Mouse (Mus musculus) neural tube, embryonic 11.5 days (tissue): ENCODE measurements around the gene Ttll3. TPM values are rescaled to one million over a fixed set of nuclear protein-coding genes. Genes with fewer than 3 reads are reported as not detected.

ENCODE experiments used
- ATAC-seq: fragments of 200-750 bp; cut with Nextera tagmentation; 2 replicates; pipeline ENCODE4 v1.8.0; 2017; ENCODE audit warnings: moderate number of reproducible peaks, mild to moderate bottlenecking, moderate TSS enrichment, moderate library complexity; ENCODE audit not compliant: insufficient read depth, low FRiP score, low TSS enrichment
- DNase-seq: peaks from one replicate; pipeline ENCODE4 v3.0.0-alpha.2; 2015; ENCODE audit warnings: low spot score
- H3K27ac ChIP-seq: fragments of 300-500 bp; sonication (generic); 2 replicates; pipeline ENCODE4 v1.5.1; 2014; ENCODE audit warnings: low read depth, mild to moderate bottlenecking, low read length
- H3K27me3 ChIP-seq: fragments of 300-500 bp; sonication (generic); 2 replicates; pipeline ENCODE4 v1.6.1; 2014; ENCODE audit warnings: mild to moderate bottlenecking, low read length, mixed read lengths; ENCODE audit not compliant: control insufficient read depth, insufficient read depth
- H3K36me3 ChIP-seq: fragments of 300-500 bp; sonication (generic); 2 replicates; pipeline ENCODE4 v1.6.1; 2014; ENCODE audit warnings: mild to moderate bottlenecking, low read length, moderate library complexity, mixed read lengths; ENCODE audit not compliant: control insufficient read depth, insufficient read depth
- H3K4me1 ChIP-seq: fragments of 300-500 bp; sonication (generic); 2 replicates; pipeline ENCODE4 v1.6.1; 2014; ENCODE audit warnings: low read length, mixed read lengths; ENCODE audit not compliant: control insufficient read depth, insufficient read depth
- H3K4me2 ChIP-seq: fragments of 300-500 bp; sonication (generic); 2 replicates; pipeline ENCODE4 v1.6.1; 2014; ENCODE audit warnings: low read depth, mild to moderate bottlenecking, moderate library complexity
- H3K4me3 ChIP-seq: fragments of 300-500 bp; sonication (generic); 2 replicates; pipeline ENCODE4 v1.5.1; 2014; ENCODE audit warnings: low read depth, low read length
- H3K9ac ChIP-seq: fragments of 300-500 bp; sonication (generic); 2 replicates; pipeline ENCODE4 v1.6.1; 2014; ENCODE audit warnings: mild to moderate bottlenecking, low read length
- H3K9me3 ChIP-seq: fragments of 300-500 bp; sonication (generic); 2 replicates; pipeline ENCODE4 v1.6.1; 2016; ENCODE audit warnings: low read length; ENCODE audit not compliant: control insufficient read depth
- WGBS: fragments of 180-500 bp; shearing (Covaris S2); extraction: QIAGEN DNeasy Blood & Tissue Kit; methylation state at CpG from one replicate; pipeline ENCODE4 v1.1.7; 2014; 5-methylcytosine and 5-hydroxymethylcytosine counted together
- polyA plus RNA-seq: library from polyadenylated mRNA; unstranded; fragments of >200 nt; fragmentation: Nextera tagmentation; extraction: Ambion mirVana; gene quantifications from 2 replicates; pipeline ENCODE4 v1.2.1, GENCODE M21; 2014

Ttll3 gene
- polyA plus RNA-seq, 1 experiment from 2014 or later = 3.4 TPM

DNA sequence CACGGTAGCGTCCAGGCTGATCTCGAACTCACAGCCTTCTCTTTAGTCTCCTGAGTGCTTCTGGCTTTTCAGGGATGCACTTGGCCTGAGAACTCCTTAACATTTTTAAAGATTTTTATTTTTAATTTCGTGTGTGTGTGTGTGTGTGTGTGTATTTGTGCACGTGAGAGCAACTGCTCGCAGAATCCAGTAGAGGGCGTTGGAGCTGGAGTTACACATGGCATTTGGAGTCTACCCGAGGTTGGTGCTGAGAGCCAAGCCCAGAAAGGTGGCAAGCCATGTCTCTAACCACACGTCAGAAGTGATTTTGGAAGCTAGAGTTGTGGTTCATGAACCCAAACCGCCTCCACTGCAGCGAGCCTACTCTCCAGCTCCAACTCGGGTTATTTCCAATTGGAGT is 54.0 kb downstream of the Ttll3 start:
- Histone ChIP-seq H3K4me1 (peaks cover 5% of the 10 kb centered on the region; the same call in 1 of the 2 replicates), H3K36me3 (peaks cover 10% of the 10 kb centered on the region), H3K9me3 (no peaks in the 10 kb centered on the region), H3K4me2 (peak overlapping the region; percentile 81), H3K27ac (no peak overlapping the region), H3K27me3 (no peaks in the 10 kb centered on the region), H3K9ac (peak overlapping the region; percentile 84), H3K4me3 (peak overlapping the region; percentile 81)
- 49% methylated on average over 12 of the region's 12 CpGs for WGBS
- no peak for ATAC-seq
- DNase-seq = no peak

GRCm38 (mm10) chr6:113444207-113444965 is 55.3 kb downstream of the Ttll3 start:
- DNase-seq = no peak
- H3K27me3 ChIP-seq = no peaks in the 10 kb centered on the region
- H3K9ac ChIP-seq = no peak overlapping the region
- H3K4me3 ChIP-seq = no peak overlapping the region
- H3K4me1 ChIP-seq = peaks cover 5% of the 10 kb centered on the region; the same call in 1 of the 2 replicates
- no peak overlapping the region for H3K4me2 ChIP-seq
- no peak for ATAC-seq
- WGBS = 92% methylated on average over 7 of the region's 8 CpGs
- H3K27ac ChIP-seq = no peak overlapping the region
- H3K9me3 ChIP-seq = no peaks in the 10 kb centered on the region
- peaks cover 13% of the 10 kb centered on the region for H3K36me3 ChIP-seq

DNA sequence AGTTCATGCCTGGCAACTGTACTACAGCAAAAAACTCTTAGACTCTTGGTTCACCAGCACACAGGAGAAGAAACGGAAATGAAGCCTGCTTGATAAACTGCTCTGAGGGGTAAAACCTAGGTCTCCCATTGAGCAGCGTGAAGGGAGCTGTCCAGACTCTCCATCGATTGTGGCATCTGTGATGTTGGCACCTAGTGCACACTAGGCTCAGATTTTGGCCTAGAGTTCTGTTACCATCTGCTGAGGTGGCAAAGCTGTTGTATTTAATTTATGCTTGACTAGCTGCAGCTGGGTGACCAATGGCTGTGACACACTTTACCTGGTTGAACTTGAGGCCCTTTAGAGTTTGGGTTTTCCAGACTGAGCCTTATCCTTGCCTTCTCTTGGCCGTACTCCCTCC is 58.6 kb downstream of the Ttll3 start:
- H3K9me3 ChIP-seq = no peaks in the 10 kb centered on the region
- 93% methylated on average over 4 of the region's 4 CpGs for WGBS
- no peak for DNase-seq

DNA sequence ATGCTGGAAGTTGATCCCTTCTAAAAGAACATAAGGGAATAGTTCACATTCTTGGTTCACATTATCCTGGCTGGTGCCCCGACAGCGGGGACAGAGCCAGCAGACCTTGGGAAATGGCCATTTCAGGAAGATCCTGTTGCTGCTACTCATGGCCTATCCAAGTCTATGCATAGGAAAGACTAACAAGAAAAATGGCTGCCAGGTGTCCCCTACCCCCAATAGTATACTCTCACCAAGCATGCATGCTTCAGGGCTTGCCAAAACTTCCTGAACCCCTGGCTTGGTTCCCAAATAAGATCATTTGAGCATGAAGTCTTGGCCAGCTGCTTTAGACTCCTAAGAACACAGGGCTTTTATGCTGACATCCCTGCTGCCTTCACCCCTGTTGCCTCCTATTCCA is 62.8 kb downstream of the Ttll3 start:
- DNase-seq = no peak
- Histone ChIP-seq H3K4me2 (no peak overlapping the region), H3K9me3 (no peaks in the 10 kb centered on the region), H3K4me1 (no peaks in the 10 kb centered on the region), H3K36me3 (peaks cover 13% of the 10 kb centered on the region), H3K27ac (no peak overlapping the region), H3K4me3 (no peak overlapping the region), H3K27me3 (no peaks in the 10 kb centered on the region), H3K9ac (no peak overlapping the region)
- ATAC-seq = no peak
- WGBS = 88% methylated on average over 2 of the region's 2 CpGs

More for the DNA sequence above, 58.6 kb downstream of the Ttll3 start:
- H3K4me2 ChIP-seq = no peak overlapping the region
- H3K9ac ChIP-seq = no peak overlapping the region
- no peak for ATAC-seq
- peaks cover 13% of the 10 kb centered on the region for H3K36me3 ChIP-seq
- H3K27me3 ChIP-seq = no peaks in the 10 kb centered on the region
- no peak overlapping the region for H3K27ac ChIP-seq
- H3K4me1 ChIP-seq = peaks cover 5% of the 10 kb centered on the region; the same call in 1 of the 2 replicates
- no peak overlapping the region for H3K4me3 ChIP-seq

DNA sequence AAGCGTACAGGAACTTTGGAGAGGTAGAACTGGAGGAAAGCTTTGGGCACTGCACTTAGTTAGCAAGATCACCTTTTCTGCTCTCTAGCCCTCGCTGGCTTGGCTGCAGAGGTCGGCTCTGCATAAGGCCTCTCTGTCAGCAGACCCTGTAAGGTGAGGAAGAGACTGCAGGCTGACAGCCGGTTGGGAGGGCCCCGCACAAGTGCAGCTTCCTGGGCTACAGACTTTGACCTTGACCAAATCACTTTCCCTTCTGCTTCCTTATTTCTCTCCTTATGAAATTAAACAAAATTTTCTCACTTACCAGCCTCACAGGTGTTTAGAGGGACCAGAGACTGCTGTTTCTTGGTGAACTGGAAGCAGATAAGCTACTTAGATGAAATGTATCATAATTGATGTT is 65.9 kb downstream of the Ttll3 start:
- no peak for ATAC-seq
- H3K9ac ChIP-seq = no peak overlapping the region
- no peak overlapping the region for H3K4me2 ChIP-seq
- no peaks in the 10 kb centered on the region for H3K4me1 ChIP-seq
- DNase-seq = no peak
- H3K4me3 ChIP-seq = no peak overlapping the region
- H3K36me3 ChIP-seq = no peaks in the 10 kb centered on the region
- no peaks in the 10 kb centered on the region for H3K27me3 ChIP-seq
- H3K9me3 ChIP-seq = no peaks in the 10 kb centered on the region
- WGBS = 70% methylated on average over 5 of the region's 5 CpGs
- H3K27ac ChIP-seq = no peak overlapping the region

GRCm38 (mm10) chr6:113457952-113458534 is 69.0 kb downstream of the Ttll3 start, which contains the start of gene Il17re:
Gene Il17re (plus strand): TSS chr6:113458484.
- no peaks in the 10 kb centered on the region for H3K27me3 ChIP-seq
- H3K4me1 ChIP-seq = no peaks in the 10 kb centered on the region
- H3K36me3 ChIP-seq = no peaks in the 10 kb centered on the region
- no peak within 1 kb of the TSS for H3K9ac ChIP-seq
- no peak within 1 kb of the TSS for H3K27ac ChIP-seq
- DNase-seq = no peak
- WGBS = 76% methylated on average over 10 of the region's 10 CpGs
- no peak for ATAC-seq
- H3K4me2 ChIP-seq = no peak within 1 kb of the TSS
- no peak within 1 kb of the TSS for H3K4me3 ChIP-seq
- H3K9me3 ChIP-seq = no peaks in the 10 kb centered on the region

GRCm38 (mm10) chr6:113458635-113459034 is 69.6 kb downstream of the Ttll3 start:
- 72% methylated on average over 10 of the region's 10 CpGs for WGBS
- no peaks in the 10 kb centered on the region for H3K36me3 ChIP-seq
- no peak overlapping the region for H3K4me2 ChIP-seq
- H3K27me3 ChIP-seq = no peaks in the 10 kb centered on the region
- no peak for DNase-seq
- no peak overlapping the region for H3K27ac ChIP-seq
- no peaks in the 10 kb centered on the region for H3K4me1 ChIP-seq
- H3K9me3 ChIP-seq = no peaks in the 10 kb centered on the region
- no peak for ATAC-seq
- no peak overlapping the region for H3K9ac ChIP-seq
- no peak overlapping the region for H3K4me3 ChIP-seq

DNA sequence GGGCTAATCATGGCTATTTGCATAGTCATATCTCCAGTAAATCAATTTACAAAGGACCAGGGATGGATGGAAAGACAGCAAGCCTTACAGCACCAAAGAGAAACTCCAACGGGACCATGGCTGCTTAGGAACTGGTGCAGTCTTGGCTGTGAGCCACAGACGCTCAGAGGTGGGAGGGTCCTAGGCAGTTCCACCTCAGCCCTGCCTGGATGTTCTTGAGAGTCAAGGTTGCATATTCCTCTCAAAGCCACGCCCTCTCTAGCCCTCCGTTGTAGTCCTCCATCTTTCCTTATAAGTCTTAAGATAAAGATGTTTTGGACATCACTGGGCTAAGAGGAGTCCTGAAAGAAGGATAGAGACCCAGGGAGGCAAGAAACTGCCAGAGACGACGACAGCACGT is 75.0 kb downstream of the Ttll3 start:
- Histone ChIP-seq H3K27me3 (no peaks in the 10 kb centered on the region), H3K9me3 (no peaks in the 10 kb centered on the region), H3K4me2 (no peak overlapping the region), H3K36me3 (no peaks in the 10 kb centered on the region), H3K4me3 (no peak overlapping the region), H3K27ac (no peak overlapping the region), H3K4me1 (no peaks in the 10 kb centered on the region), H3K9ac (no peak overlapping the region)
- ATAC-seq (no peak), DNase-seq (no peak)
- WGBS = 70% methylated on average over 7 of the region's 7 CpGs
